Mouse (Mus musculus) midbrain, embryonic 10.5 days (tissue): ENCODE measurements at regions not wholly inside any gene's neighbourhood (a gene's known extent, or its start where the extent isn't known, plus 50 kb on each side); places are given as distances from the start of the nearest gene placed in this dataset.
"Not testable (repeated sequence)": the region's sequence is repeated elsewhere in the genome, so short reads cannot be mapped to it uniquely, and the experiment has no call there.

Experiments
- DNase-seq: peaks from one replicate; pipeline ENCODE4 v3.0.0-alpha.2; 2017; ENCODE audit warnings: low spot score
- H3K27ac ChIP-seq: fragments of 300-500 bp; sonication (generic); replicated peaks from 2 replicates; pipeline ENCODE4 v1.5.1; 2016; ENCODE audit warnings: mild to moderate bottlenecking
- H3K27me3 ChIP-seq: fragments of 300-500 bp; sonication (generic); 2 replicates; pipeline ENCODE4 v1.6.1; 2016; ENCODE audit warnings: low read depth, mild to moderate bottlenecking; ENCODE audit not compliant: poor library complexity, severe bottlenecking
- H3K36me3 ChIP-seq: fragments of 300-500 bp; sonication (generic); 2 replicates; pipeline ENCODE4 v1.6.1; 2016; ENCODE audit warnings: mild to moderate bottlenecking, moderate library complexity
- H3K4me1 ChIP-seq: fragments of 300-500 bp; sonication (generic); 2 replicates; pipeline ENCODE4 v1.6.1; 2016
- H3K4me3 ChIP-seq: fragments of 300-500 bp; sonication (generic); 2 replicates; pipeline ENCODE4 v1.5.1; 2016; ENCODE audit warnings: mild to moderate bottlenecking, moderate library complexity
- H3K9me3 ChIP-seq: fragments of 300-500 bp; sonication (generic); replicated peaks from 2 replicates; pipeline ENCODE4 v1.6.1; 2016; ENCODE audit warnings: mild to moderate bottlenecking
- WGBS: fragments of 180-500 bp; shearing (Covaris S2); methylation state at CpG from one replicate; pipeline ENCODE4 v1.1.7; 2016; 5-methylcytosine and 5-hydroxymethylcytosine counted together

GRCm38 (mm10) chr7:73688451-73688850, 51.7 kb upstream of the Fam174b start:
- Histone ChIP-seq H3K4me3 (no peak overlapping the region), H3K9me3 (no peaks in the 10 kb centered on the region), H3K36me3 (no peaks in the 10 kb centered on the region), H3K27ac (no peak overlapping the region), H3K4me1 (peaks cover 7% of the 10 kb centered on the region), H3K27me3 (no peaks in the 10 kb centered on the region)
- 86% methylated on average over 7 of the region's 7 CpGs for WGBS
- no peak for DNase-seq

DNA sequence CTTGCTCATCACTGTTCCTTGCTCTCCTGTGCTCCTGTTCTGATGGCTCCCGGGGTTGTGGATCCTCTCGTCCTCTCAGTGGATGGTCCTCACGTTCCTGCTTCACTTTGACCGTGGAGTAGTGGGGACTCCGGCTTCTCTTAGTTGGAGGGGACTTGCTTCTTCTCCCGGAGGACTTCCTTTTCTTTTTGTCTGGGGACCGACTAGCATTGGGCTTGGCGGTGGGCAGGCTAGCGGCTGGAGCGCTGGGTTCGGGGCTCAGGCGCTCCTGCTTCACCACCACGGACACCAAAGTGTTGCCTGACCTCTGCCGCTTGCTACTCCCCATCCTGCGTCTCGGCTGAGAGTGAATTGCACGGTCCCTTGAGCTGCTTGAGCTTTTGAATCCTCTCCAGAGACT, 53.9 kb upstream of the Fam174b start:
- not testable (repeated sequence) for H3K27me3 ChIP-seq, DNase-seq, H3K9me3 ChIP-seq, H3K36me3 ChIP-seq, H3K4me3 ChIP-seq, H3K27ac ChIP-seq
- peaks cover 22% of the 10 kb centered on the region for H3K4me1 ChIP-seq
- 95% methylated on average over 16 of the region's 17 CpGs for WGBS

DNA sequence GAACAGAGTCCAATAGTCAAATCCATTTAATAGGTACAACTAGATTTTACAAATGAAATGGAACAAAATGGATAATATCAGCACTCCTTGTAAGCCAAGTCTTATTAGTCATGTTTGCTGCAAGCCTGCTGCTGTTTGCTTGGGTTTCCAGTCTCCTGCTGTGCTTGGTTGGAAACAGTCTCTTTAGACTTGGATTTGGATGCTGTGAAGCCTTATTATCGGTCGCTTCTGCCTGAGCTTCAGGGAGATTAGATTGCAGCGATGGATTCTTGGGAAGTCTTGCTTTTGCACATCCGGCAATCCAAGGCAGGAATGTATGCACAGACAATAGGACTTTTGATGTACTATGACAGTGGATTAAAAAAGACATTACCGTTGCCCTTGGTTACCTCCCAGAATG, 57.3 kb upstream of the Fam174b start:
- peak overlapping the region; percentile 61; the same call in 1 of the 2 replicates for H3K27ac ChIP-seq
- H3K36me3 ChIP-seq: no peaks in the 10 kb centered on the region
- peaks cover 22% of the 10 kb centered on the region for H3K4me1 ChIP-seq
- no peaks in the 10 kb centered on the region for H3K9me3 ChIP-seq
- WGBS: 24% methylated on average over 5 of the region's 5 CpGs
- H3K27me3 ChIP-seq: no peaks in the 10 kb centered on the region
- H3K4me3 ChIP-seq: no peak overlapping the region
- DNase-seq: peak; percentile 23

DNA sequence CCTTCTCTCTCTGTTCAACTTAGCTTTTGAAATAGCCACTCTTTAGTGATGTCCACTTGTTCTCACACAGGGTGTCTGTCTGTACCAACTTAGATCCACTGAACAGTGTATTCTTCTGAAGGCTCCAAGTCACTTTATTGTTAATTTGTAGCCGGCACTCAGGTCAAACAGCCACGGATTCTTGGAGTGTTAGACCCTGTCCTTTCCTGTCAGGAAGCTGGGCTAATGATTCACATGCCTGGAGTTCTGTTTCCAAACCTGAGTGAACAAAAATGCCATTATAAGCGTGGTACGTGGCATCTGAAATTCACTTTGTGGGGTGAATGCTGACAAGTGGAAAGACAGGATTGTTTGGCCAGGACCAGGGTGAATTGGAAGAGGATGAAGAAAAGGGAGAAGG, 69.5 kb upstream of the Fam174b start:
- WGBS: 71% methylated on average over 4 of the region's 4 CpGs
- H3K27ac ChIP-seq: no peak overlapping the region
- H3K27me3 ChIP-seq: no peaks in the 10 kb centered on the region
- no peak overlapping the region for H3K4me3 ChIP-seq
- H3K9me3 ChIP-seq: no peaks in the 10 kb centered on the region
- H3K4me1 ChIP-seq: peaks cover 3% of the 10 kb centered on the region; the same call in 1 of the 2 replicates
- H3K36me3 ChIP-seq: no peaks in the 10 kb centered on the region
- DNase-seq: no peak

DNA sequence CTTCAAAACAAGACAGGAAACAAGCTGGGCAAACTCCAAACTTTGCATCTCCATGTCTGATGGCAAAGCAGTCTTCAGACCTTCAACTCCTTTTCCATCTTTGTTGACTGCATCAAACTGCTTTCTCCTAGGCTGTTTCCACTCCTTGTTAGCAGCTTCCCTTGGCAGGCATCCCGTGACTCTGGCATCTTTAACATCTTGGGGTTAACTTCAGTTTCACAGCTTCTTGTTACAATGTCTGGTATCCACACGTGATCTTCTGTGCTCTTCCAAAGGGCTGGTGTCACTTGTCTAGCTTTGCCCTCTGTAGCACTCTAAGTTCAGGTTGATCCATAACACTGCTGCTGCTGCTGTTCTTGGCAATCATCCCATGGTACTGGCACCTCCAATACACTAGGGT, 71.3 kb upstream of the Fam174b start:
- no peaks in the 10 kb centered on the region for H3K9me3 ChIP-seq
- H3K27me3 ChIP-seq: no peaks in the 10 kb centered on the region
- DNase-seq: no peak
- no peak overlapping the region for H3K27ac ChIP-seq
- no peaks in the 10 kb centered on the region for H3K36me3 ChIP-seq
- H3K4me1 ChIP-seq: peaks cover 3% of the 10 kb centered on the region; the same call in 1 of the 2 replicates
- 86% methylated on average over 2 of the region's 2 CpGs for WGBS
- H3K4me3 ChIP-seq: no peak overlapping the region

DNA sequence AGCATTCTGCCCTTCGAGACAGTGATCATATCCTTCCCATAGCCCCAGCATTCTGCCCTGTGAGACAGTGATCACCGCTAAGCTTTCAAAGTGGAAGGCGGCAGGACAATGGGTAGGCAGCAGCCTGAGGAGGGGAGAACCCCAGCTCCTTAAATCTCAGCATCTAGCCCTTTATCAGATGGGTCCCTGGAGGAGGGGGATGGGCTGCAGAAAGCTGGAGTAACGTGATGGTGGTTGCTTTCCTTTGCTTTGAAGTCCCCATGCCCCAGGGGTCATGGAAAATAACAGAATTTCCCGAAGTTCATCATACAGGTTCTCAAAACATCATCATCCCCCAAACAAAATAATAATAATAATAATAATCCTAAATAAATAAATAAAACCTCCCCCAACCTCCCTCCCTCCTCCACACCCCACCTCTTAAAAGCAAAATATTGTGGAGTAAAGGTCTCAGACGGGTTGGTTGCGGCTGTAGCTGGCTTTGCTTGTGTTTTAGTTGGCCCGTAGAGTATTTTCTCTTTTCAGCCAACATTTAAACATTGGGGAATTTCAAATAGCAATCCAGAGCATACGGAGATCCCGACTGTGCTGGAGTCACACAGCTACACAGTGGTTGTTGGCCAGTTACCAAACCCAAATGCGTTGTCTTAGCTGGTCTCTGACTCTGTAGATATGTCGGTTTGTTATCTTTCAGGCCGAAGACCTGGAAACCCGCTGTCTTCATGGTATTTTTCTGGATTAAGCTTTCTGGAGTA, 73.0 kb upstream of the Fam174b start:
- H3K27ac ChIP-seq: no peak overlapping the region
- H3K4me3 ChIP-seq: no peak overlapping the region
- DNase-seq: no peak
- H3K36me3 ChIP-seq: no peaks in the 10 kb centered on the region
- peaks cover 3% of the 10 kb centered on the region; the same call in 1 of the 2 replicates for H3K4me1 ChIP-seq
- H3K27me3 ChIP-seq: no peaks in the 10 kb centered on the region
- H3K9me3 ChIP-seq: no peaks in the 10 kb centered on the region
- 71% methylated on average over 14 of the region's 14 CpGs for WGBS

DNA sequence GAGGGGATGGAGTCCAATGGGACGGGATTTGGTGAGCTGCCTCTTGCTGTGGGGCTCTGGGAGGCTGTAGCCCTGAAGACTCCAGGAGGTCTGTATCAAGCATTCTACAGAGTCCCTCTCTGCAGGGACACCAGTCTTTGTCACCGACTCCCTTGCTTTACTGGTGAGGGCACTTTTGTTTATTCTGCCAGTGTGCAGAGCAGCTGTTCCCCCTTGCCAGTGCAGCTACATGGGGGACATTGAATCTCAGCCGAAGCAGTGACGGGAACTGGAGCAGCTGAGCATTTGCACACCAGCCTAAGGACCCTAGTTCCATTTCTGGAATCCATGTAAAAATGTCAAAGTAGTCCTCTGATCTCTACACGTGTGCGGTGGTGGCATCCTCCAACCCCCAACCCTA, 75.1 kb upstream of the Fam174b start:
- Histone ChIP-seq H3K27ac (no peak overlapping the region), H3K4me3 (no peak overlapping the region), H3K9me3 (no peaks in the 10 kb centered on the region), H3K27me3 (no peaks in the 10 kb centered on the region), H3K36me3 (no peaks in the 10 kb centered on the region), H3K4me1 (peaks cover 3% of the 10 kb centered on the region; the same call in 1 of the 2 replicates)
- DNase-seq: no peak
- 62% methylated on average over 6 of the region's 6 CpGs for WGBS

GRCm38 (mm10) chr7:73662536-73662935, 77.6 kb upstream of the Fam174b start:
- Histone ChIP-seq H3K4me3 (no peak overlapping the region), H3K36me3 (no peaks in the 10 kb centered on the region), H3K4me1 (peaks cover 3% of the 10 kb centered on the region; the same call in 1 of the 2 replicates), H3K9me3 (no peaks in the 10 kb centered on the region), H3K27me3 (no peaks in the 10 kb centered on the region), H3K27ac (no peak overlapping the region)
- DNase-seq: no peak
- WGBS: 75% methylated on average over 9 of the region's 9 CpGs

DNA sequence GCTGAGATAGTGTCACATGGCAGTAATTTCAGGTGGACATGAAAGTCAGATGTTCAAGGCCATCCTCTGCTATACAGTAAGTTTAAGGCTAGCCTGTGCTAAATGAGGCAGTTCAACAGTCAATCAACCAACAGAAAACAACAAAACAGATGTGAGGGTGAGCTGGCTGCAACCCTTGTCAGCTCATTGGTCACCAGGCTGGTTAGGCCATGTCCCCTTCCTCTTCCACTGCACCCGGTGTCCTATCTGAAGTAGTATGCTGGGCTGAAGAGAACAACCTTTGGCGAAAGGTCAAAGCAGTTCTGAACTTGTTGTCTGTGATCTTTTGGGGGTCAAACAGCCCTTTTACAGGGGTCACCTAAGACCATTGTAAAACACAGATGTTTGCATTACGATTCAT, 78.2 kb upstream of the Fam174b start:
- WGBS: 86% methylated on average over 3 of the region's 3 CpGs
- no peaks in the 10 kb centered on the region for H3K36me3 ChIP-seq
- DNase-seq: no peak

DNA sequence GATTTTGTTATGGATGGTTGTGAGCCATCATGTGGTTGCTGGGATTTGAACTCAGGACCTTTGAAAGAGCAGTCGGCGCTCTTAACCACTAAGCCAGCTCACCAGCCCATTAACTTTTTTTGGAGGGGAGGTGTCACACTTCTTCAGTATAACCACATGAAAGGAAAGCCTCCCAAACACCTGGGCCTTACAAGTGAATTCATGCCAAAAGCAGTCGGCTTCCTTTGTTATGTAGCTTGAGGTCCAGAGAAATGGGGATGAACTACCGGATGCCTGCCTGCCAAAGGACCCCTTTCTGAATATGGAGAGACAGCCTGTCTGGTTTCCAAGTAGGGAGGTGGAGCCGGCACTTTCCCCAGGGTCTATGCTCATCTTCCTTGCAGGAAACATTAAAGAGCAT, 80.6 kb upstream of the Fam174b start:
- no peak for DNase-seq

More for the DNA sequence above, 78.2 kb upstream of the Fam174b start:
- no peak overlapping the region for H3K27ac ChIP-seq
- H3K4me1 ChIP-seq: peaks cover 2% of the 10 kb centered on the region; the same call in 1 of the 2 replicates
- no peak overlapping the region for H3K4me3 ChIP-seq
- no peaks in the 10 kb centered on the region for H3K9me3 ChIP-seq
- H3K27me3 ChIP-seq: no peaks in the 10 kb centered on the region

DNA sequence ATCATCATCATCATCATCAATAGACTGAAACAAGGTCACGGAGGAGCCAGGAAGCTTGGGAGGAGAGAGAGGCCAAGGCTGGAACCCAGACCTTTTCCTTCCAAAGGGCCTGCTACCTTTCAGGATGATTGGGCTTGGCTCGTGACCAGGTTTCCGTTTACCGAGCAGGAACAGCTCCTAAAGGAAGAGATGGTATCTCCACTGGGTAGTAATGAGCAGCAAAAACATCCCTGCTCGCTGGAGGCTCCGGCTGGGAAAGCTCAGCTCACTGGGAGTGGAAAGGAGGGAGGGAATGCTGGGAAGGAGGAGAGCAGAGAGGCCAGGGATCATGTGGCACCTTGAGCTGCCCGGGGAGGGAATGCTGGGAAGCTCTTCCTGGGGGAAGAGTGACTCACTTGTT, 82.8 kb upstream of the Fam174b start:
- Histone ChIP-seq H3K27ac (no peak overlapping the region), H3K4me3 (no peak overlapping the region), H3K27me3 (0 out of 2 replicates have a peak, but pooled peaks cover 4% of the 10 kb centered on the region), H3K4me1 (no peaks in the 10 kb centered on the region), H3K36me3 (no peaks in the 10 kb centered on the region), H3K9me3 (no peaks in the 10 kb centered on the region)
- DNase-seq: no peak
- 79% methylated on average over 7 of the region's 7 CpGs for WGBS

More for the DNA sequence above, 80.6 kb upstream of the Fam174b start:
- no peak overlapping the region for H3K27ac ChIP-seq
- H3K36me3 ChIP-seq: no peaks in the 10 kb centered on the region
- H3K4me1 ChIP-seq: no peaks in the 10 kb centered on the region
- no peak overlapping the region for H3K4me3 ChIP-seq
- 0 out of 2 replicates have a peak, but pooled peaks cover 4% of the 10 kb centered on the region for H3K27me3 ChIP-seq
- H3K9me3 ChIP-seq: no peaks in the 10 kb centered on the region
- 90% methylated on average over 5 of the region's 5 CpGs for WGBS

- DNase-seq, H3K4me1 ChIP-seq, H3K27ac ChIP-seq, H3K27me3 ChIP-seq, H3K9me3 ChIP-seq, H3K4me3 ChIP-seq, H3K36me3 ChIP-seq: not testable (repeated sequence)
- 97% methylated on average over 16 of the region's 16 CpGs for WGBS
These were observed 83.7 kb upstream of the Fam174b start for GRCm38 (mm10) chr7:73656424-73656795.

GRCm38 (mm10) chr7:73655787-73656423, 84.2 kb upstream of the Fam174b start:
- H3K4me1 ChIP-seq: no peaks in the 10 kb centered on the region
- WGBS: 27% methylated on average over 5 of the region's 5 CpGs
- H3K27ac ChIP-seq: no peak overlapping the region
- peak; percentile 77 for DNase-seq
- H3K36me3 ChIP-seq: no peaks in the 10 kb centered on the region
- no peak overlapping the region for H3K4me3 ChIP-seq
- 0 out of 2 replicates have a peak, but pooled peaks cover under 1% of the 10 kb centered on the region for H3K9me3 ChIP-seq
- H3K27me3 ChIP-seq: 0 out of 2 replicates have a peak, but pooled peaks cover 4% of the 10 kb centered on the region
